Comparison of ENCODE assay signal across 9 mouse cellular contexts in the genomic region with DNA sequence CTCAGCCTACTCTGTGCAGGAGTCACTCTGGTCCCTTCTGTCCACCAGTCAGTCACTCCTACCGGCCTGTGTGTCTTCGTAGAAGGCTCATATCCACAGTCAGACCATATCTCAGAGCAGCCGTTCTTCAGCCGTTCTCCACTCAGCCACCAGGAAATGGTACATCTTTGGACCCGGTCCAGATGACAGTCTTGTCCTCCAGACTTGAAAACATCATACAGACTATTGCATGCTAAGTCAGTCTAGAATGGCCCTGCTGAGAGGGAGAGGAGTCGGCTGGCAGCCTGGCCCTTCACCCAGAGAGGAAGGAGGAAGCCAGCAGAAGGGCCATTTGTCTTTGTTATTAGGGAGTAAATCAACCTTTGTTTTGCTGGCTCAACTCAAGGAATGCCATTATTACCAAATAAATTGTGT. TPM values are rescaled to one million over a fixed set of nuclear protein-coding genes. Genes with fewer than 3 reads are reported as not detected.
DNase-seq lines count a peak whose midpoint lies in the region; ATAC-seq lines count a peak whose summit lies in the region.
"Had no signal": no experiment of that assay in that cellular context is flagged by ENCODE, and none has a peak within 500 bp of the region (broad histone marks: within the 10 kb centered on the region; RNA-seq: fewer than 3 reads in every experiment).

No protein-coding gene starts in this region.

- DNase-seq in adrenal gland, postnatal 14 days = peak; percentile 51
- DNase-seq in adrenal gland, postnatal 10 days = no peak
- DNase-seq in kidney, postnatal 14 days = no peak
- no peak for DNase-seq in limb, embryonic 10.5 days (ENCODE audit: low spot score)
- DNase-seq in left cerebral cortex, adult 18-20 months (ENCODE audit: low spot score in 2 of 2) = no peak

- H3K27me3 ChIP-seq in kidney, embryonic 15.5 days = no peaks in the 10 kb centered on the region
- 0 out of 2 replicates have a peak, but pooled peaks cover 13% of the 10 kb centered on the region for H3K27me3 ChIP-seq in limb, embryonic 10.5 days (ENCODE audit: low read depth, poor library complexity, severe bottlenecking)
- H3K27me3 ChIP-seq in intestine, embryonic 15.5 days (replicated peaks) = peaks cover 2% of the 10 kb centered on the region

- H3K9me3 ChIP-seq in kidney, embryonic 15.5 days (replicated peaks) = no peaks in the 10 kb centered on the region
- H3K9me3 ChIP-seq in limb, embryonic 10.5 days (replicated peaks) = no peaks in the 10 kb centered on the region
- H3K9me3 ChIP-seq in intestine, embryonic 15.5 days = no peaks in the 10 kb centered on the region

- no peak overlapping the region for H3K9ac ChIP-seq in kidney, embryonic 15.5 days
- H3K9ac ChIP-seq in intestine, embryonic 15.5 days = no peak overlapping the region

- H3K36me3 ChIP-seq in kidney, embryonic 15.5 days = no peaks in the 10 kb centered on the region
- no peaks in the 10 kb centered on the region for H3K36me3 ChIP-seq in limb, embryonic 10.5 days
- no peaks in the 10 kb centered on the region for H3K36me3 ChIP-seq in intestine, embryonic 15.5 days
- H3K36me3 ChIP-seq: embryonic facial prominence, embryonic 10.5 days had no signal

- H3K4me1 ChIP-seq in kidney, embryonic 15.5 days = peaks cover 44% of the 10 kb centered on the region
- peaks cover 5% of the 10 kb centered on the region for H3K4me1 ChIP-seq in brown adipose tissue, adult 24 weeks (ENCODE audit: control insufficient read depth, insufficient read depth, insufficient read length, low read length)
- H3K4me1 ChIP-seq in limb, embryonic 10.5 days = peaks cover 66% of the 10 kb centered on the region
- 0 out of 2 replicates have a peak, but pooled peaks cover 9% of the 10 kb centered on the region for H3K4me1 ChIP-seq in intestine, embryonic 15.5 days (replicated peaks)

- peak overlapping the region; percentile 46 for H3K27ac ChIP-seq in kidney, embryonic 15.5 days
- peak overlapping the region; percentile 50 for H3K27ac ChIP-seq in brown adipose tissue, adult 24 weeks (replicated peaks; ENCODE audit: low read depth, low read length)
- peak overlapping the region; percentile 79 for H3K27ac ChIP-seq in limb, embryonic 10.5 days
- no peak overlapping the region for H3K27ac ChIP-seq in intestine, embryonic 15.5 days

- 10% methylated on average over 6 of the region's 6 CpGs for WGBS in kidney, embryonic 15.5 days
- 23% methylated on average over 6 of the region's 6 CpGs for WGBS in limb, embryonic 10.5 days
- WGBS in intestine, embryonic 15.5 days = 33% methylated on average over 6 of the region's 6 CpGs

- H3K4me3 ChIP-seq in kidney, embryonic 15.5 days (replicated peaks) = no peak overlapping the region
- no peak overlapping the region for H3K4me3 ChIP-seq in brown adipose tissue, adult 24 weeks (ENCODE audit: insufficient read depth, low read depth, low read length)
- H3K4me3 ChIP-seq in limb, embryonic 10.5 days = peak overlapping the region; percentile 4; the same call in 1 of the 2 replicates
- no peak overlapping the region for H3K4me3 ChIP-seq in intestine, embryonic 15.5 days (replicated peaks)
- H3K4me3 ChIP-seq: embryonic facial prominence, embryonic 10.5 days had no signal

- peak; percentile 29 for ATAC-seq in kidney, embryonic 15.5 days (replicated peaks; ENCODE audit: low FRiP score)
- ATAC-seq in intestine, embryonic 15.5 days = no peak

- peak overlapping the region; percentile 47 for H3K4me2 ChIP-seq in kidney, embryonic 15.5 days
- no peak overlapping the region for H3K4me2 ChIP-seq in intestine, embryonic 15.5 days (replicated peaks)

RNA-seq across cellular contexts. Expression of a gene that starts 54.0 kb away (rescaled TPM):
- total RNA-seq in adrenal gland, postnatal 14 days (2021) = 48.4 and 52.2 TPM in 2 replicates
- total RNA-seq in adrenal gland, postnatal 10 days (2021) = 10 to 100 TPM; 51.9 to 66.8 TPM
- 94.2 and 102 TPM in 2 replicates for polyA plus RNA-seq in kidney, embryonic 15.5 days (2015; fragmentation: Nextera tagmentation; extraction: Ambion mirVana)
- 35.6 and 47.5 TPM in 2 replicates for polyA plus RNA-seq in brown adipose tissue, adult 24 weeks (2012; ENCODE audit: insufficient read depth, insufficient read length, missing spikeins)
- 143 and 161 TPM in 2 replicates for polyA plus RNA-seq in limb, embryonic 10.5 days (2016; fragmentation: Nextera tagmentation; extraction: Ambion mirVana)
- total RNA-seq in left cerebral cortex, adult 18-20 months (2021) = 1 to 10 TPM; 7.2 to 9.5 TPM
- polyA plus RNA-seq in intestine, embryonic 15.5 days (2015; fragmentation: Nextera tagmentation; extraction: Ambion mirVana) = 78.0 and 93.4 TPM in 2 replicates
